Mouse (Mus musculus) ES-Bruce4 (cell line): ENCODE measurements around the gene Gm43064. TPM values are rescaled to one million over a fixed set of nuclear protein-coding genes. Genes with fewer than 3 reads are reported as not detected.
A peak's percentile ranks its signal among the peaks of the same experiment; 100 is the strongest.

Experiments used
- H3K27ac ChIP-seq: 2 replicates; pipeline ENCODE4 v1.5.1; 2012; ENCODE audit warnings: low read length, inconsistent platforms; ENCODE audit not compliant: insufficient read depth
- H3K27me3 ChIP-seq: 2 replicates; pipeline ENCODE4 v1.6.1; 2012; ENCODE audit warnings: mild to moderate bottlenecking, low read length, inconsistent platforms; ENCODE audit not compliant: control insufficient read depth, poor library complexity, insufficient read depth, severe bottlenecking
- H3K36me3 ChIP-seq: 2 replicates; pipeline ENCODE4 v1.6.1; 2012; ENCODE audit warnings: inconsistent platforms, mild to moderate bottlenecking, low read length, moderate library complexity; ENCODE audit not compliant: control insufficient read depth, poor library complexity, insufficient read depth, severe bottlenecking
- H3K4me1 ChIP-seq: one replicate; pipeline ENCODE4 v1.8.1; 2011; ENCODE audit warnings: low read length; ENCODE audit not compliant: control insufficient read depth, insufficient read depth
- H3K4me3 ChIP-seq: 2 replicates; pipeline ENCODE4 v1.5.1; 2011; ENCODE audit warnings: low read depth, mild to moderate bottlenecking, low read length
- H3K9ac ChIP-seq: 2 replicates; pipeline ENCODE4 v1.6.1; 2012; ENCODE audit warnings: low read depth, mild to moderate bottlenecking, inconsistent platforms; ENCODE audit not compliant: poor library complexity, severe bottlenecking
- H3K9me3 ChIP-seq: replicated peaks from 2 replicates; pipeline ENCODE4 v1.6.1; 2012; ENCODE audit warnings: mild to moderate bottlenecking, low read length, inconsistent platforms; ENCODE audit not compliant: control insufficient read depth, poor library complexity, insufficient read depth, severe bottlenecking
- CTCF ChIP-seq: IDR thresholded peaks from one replicate; pipeline ENCODE4 v1.8.1; 2011; ENCODE audit warnings: low read depth, low read length
- EP300 ChIP-seq: IDR thresholded peaks from 2 replicates; pipeline ENCODE4 v1.6.1; 2011; ENCODE audit warnings: low read depth, low read length; ENCODE audit not compliant: insufficient read depth
- POLR2A ChIP-seq: IDR thresholded peaks from one replicate; pipeline ENCODE4 v1.8.1; 2011; ENCODE audit warnings: low read length; ENCODE audit not compliant: insufficient read depth
- polyA plus RNA-seq: library from polyadenylated mRNA; stranded (reverse); fragments of >200 nt; gene quantifications from 2 replicates; pipeline ENCODE4 v1.2.4, GENCODE M21; 2011; ENCODE audit warnings: low read depth; ENCODE audit not compliant: missing spikeins, insufficient read depth, insufficient read length

Gm43064 gene
- polyA plus RNA-seq, 1 experiment = not detected

DNA sequence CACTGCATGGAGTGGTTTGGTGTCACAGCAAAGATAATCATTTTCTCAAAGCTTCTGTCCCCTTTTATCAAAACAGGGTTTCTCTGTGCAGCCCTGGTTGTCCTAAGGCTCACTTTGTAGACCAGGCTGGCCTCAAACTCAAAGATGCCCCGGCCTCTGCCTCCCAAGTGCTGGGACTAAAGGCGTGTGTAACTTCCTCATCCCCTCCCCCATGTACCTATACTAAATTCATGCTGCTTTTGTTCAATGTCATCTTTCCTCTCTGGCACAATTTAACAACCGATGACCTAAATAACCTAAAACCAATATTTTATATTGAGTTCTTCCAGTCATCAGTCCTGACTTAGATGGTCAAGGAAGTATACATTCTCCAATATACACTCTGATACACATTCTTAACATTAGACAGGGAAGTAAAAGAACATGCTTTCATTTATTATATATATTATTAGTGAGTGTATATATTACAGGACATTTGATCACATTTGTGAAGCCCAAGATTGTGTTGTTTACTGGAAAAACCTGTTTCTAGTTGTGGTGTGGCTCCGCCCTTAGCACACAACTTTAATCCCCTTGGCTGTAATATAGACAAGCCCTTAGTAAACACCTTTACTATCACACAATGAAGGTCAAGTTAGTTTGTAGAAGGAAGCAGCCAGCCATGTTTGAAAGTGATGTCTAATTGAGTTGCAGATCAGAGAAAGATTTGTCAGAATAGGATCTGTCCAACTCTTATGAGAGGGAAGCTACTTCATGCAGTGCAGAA, 26.3 kb upstream of the Gm43064 start:
- Histone ChIP-seq H3K27ac (no peak overlapping the region), H3K27me3 (no peaks in the 10 kb centered on the region), H3K4me1 (peaks cover 2% of the 10 kb centered on the region), H3K9ac (no peak overlapping the region), H3K9me3 (no peaks in the 10 kb centered on the region), H3K36me3 (no peaks in the 10 kb centered on the region), H3K4me3 (no peak overlapping the region)
- TF ChIP-seq POLR2A (no peak), EP300 (no peak), CTCF (no peak)

DNA sequence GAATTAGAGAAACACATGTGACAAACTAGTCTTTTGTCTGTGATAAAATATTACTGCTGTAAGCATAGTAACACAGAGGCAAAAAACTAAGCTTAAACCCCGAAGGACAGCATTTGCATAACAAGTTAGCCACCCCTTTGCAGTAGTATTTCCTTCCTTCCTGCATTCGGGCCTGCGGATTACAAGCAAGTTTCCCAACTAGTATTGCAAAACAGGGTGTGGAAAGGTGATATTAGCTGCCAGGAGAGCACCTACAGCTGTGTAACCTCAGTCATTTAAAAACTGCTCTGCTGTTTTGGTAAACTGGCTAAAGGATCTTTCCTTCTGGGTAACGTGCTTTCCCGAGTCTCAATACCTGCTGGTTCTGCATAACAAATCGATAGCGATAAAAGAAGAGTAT, 22.1 kb upstream of the Gm43064 start:
- H3K9ac ChIP-seq = no peak overlapping the region
- no peaks in the 10 kb centered on the region for H3K27me3 ChIP-seq
- peak overlapping the region; percentile 44; the same call in 1 of the 2 replicates for H3K27ac ChIP-seq

DNA sequence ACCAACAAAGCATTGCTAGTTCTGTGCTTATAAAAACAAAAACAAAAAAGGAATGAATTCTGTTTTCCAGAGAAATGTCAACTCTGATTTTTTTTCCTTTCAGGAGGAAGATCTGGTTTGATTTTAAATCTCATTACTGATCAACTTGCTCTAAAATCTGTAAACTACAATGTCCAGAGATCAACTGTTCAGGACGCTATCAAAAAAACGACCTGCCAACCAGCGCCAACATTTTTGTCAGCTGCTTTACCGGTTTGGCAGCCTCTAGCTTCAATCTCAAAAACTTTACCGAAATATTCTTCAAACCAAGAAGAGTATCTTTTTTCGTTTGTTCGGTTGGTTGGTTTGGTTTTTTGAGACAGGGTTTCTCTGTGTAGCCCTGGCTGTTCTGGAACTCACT, 20.3 kb upstream of the Gm43064 start:
- no peak overlapping the region for H3K4me3 ChIP-seq
- no peaks in the 10 kb centered on the region for H3K36me3 ChIP-seq
- no peaks in the 10 kb centered on the region for H3K27me3 ChIP-seq
- H3K4me1 ChIP-seq = peaks cover 1% of the 10 kb centered on the region
- TF ChIP-seq POLR2A (no peak), CTCF (no peak), EP300 (no peak)
- H3K9me3 ChIP-seq = no peaks in the 10 kb centered on the region
- no peak overlapping the region for H3K27ac ChIP-seq
- 0 out of 2 replicates have a peak overlapping the region, but pooled peaks have one; percentile 36 for H3K9ac ChIP-seq

More for the DNA sequence above, 22.1 kb upstream of the Gm43064 start:
- TF ChIP-seq CTCF (no peak), POLR2A (no peak), EP300 (no peak)
- Histone ChIP-seq H3K4me1 (peaks cover 4% of the 10 kb centered on the region), H3K9me3 (no peaks in the 10 kb centered on the region), H3K4me3 (no peak overlapping the region), H3K36me3 (no peaks in the 10 kb centered on the region)

DNA sequence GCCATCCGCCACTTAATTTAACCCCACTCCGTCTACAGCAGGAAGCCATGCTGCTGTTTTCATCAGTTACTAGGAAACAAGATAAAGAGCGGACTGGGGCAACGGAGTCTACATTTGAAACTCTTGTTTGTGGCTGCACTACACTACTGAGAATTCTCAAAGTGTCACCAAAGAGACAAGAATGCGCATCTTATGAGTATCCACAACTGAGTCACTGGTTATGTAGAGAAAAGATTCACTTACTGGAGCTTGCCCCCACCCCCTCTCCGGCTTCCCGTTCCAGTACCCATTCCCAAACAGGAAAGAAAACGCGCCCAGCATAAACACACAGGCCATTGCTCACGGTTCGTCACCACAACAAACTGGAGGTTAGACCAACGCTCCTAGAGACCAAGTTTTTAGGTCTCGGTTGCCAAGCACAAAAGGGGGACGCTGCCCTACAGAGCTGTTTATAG, 19.5 kb upstream of the Gm43064 start:
- Histone ChIP-seq H3K4me3 (peak overlapping the region; percentile 99), H3K27ac (peak overlapping the region; percentile 12), H3K9ac (peak overlapping the region; percentile 90), H3K4me1 (peaks cover 1% of the 10 kb centered on the region), H3K27me3 (no peaks in the 10 kb centered on the region), H3K36me3 (no peaks in the 10 kb centered on the region), H3K9me3 (no peaks in the 10 kb centered on the region)
- TF ChIP-seq CTCF = no peak

DNA sequence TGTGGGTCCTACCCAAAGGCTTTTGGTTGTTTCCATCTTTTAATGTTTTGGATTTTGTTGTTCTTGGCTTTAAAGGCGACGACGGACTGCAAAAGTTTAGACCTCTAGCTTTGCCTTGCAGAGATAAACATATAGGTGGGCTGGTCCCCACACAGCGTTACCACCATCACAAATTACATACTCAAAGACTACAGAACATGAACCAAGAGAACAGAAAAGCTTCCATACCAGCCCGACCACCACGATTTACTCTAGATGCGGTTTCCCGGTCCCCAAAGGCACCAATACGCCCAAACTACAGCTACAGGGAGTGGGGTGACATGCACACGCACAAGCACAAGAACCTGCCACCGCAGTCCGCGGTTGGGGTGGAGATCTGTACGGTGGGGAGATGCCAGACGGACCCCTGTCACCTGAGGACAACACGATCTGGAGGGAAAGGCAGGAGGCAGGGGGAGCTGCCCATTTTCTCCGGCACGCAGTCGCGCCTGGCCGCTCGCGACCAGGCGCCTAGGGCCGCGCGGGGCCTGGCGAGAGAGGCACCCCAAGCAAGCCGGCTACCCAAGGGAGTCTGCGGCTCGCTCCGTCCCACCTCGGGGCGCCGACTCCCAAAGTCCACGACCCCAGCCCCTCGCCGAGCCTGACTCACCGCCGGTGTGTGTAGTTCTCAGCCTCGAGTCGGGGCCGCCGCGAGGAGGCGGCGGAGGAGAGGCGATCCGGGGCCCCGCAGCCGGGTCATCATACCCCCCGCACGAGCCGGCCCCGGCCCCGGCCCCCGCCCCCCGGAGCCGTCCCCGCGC, 18.8 kb upstream of the Gm43064 start:
- Histone ChIP-seq H3K27me3 (no peaks in the 10 kb centered on the region), H3K9ac (peak overlapping the region; percentile 90)
- TF ChIP-seq CTCF (no peak), POLR2A (no peak), EP300 (no peak)

More for the DNA sequence above, 18.8 kb upstream of the Gm43064 start:
- Histone ChIP-seq H3K36me3 (no peaks in the 10 kb centered on the region), H3K27ac (peak overlapping the region; percentile 12), H3K4me1 (peaks cover 1% of the 10 kb centered on the region), H3K9me3 (no peaks in the 10 kb centered on the region), H3K4me3 (peak overlapping the region; percentile 99)
